Mouse (Mus musculus): ENCODE results near the gene Gm49661. TPM values are rescaled to one million over a fixed set of nuclear protein-coding genes. Genes with fewer than 3 reads are reported as not detected.

Gene Gm49661
- polyA plus RNA-seq, 1 experiment from 2014 or later = 0.45 TPM

DNA sequence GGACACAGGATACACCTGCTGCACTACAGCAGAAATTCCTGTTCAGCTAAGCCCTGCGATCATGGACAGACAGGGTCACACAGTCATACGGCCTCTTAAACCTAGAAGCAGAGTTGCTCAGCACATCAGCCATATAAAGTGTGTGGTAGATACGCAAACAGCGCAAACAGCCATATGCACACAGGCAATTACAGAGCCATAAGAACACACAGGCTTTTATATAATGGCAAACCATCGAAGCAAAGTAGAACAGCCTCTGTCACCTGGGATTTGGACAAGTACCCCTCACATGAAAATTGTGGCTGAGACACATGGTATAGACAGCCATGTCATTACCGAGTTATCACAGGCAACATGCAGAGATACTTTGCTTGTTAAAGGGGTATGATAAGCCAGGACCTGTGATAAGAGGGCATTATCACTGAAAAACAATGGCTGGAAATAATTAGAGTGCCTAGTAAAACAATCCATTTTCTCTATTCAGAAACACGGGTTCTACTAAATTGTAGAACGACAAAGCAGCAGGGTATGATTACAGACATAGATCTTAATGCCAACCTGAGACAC lies 17.2 kb upstream of the Gm49661 start:
- H3K4me2 ChIP-seq (ENCODE audit: low read depth, low read length) = peak overlapping the region; percentile 99
- peak overlapping the region; percentile 86 for H3K27ac ChIP-seq (ENCODE audit: low read length)
- H3K4me1 ChIP-seq (ENCODE audit: control insufficient read depth, low read depth, low read length) = peaks cover 69% of the 10 kb centered on the region
- peak overlapping the region; percentile 66; the same call in 1 of the 2 replicates for H3K9ac ChIP-seq (ENCODE audit: low read depth, low read length)
- no peaks in the 10 kb centered on the region for H3K36me3 ChIP-seq (ENCODE audit: control insufficient read depth, insufficient read depth)
- H3K4me3 ChIP-seq (ENCODE audit: low read depth, low read length) = peak overlapping the region; percentile 64
- WGBS (ENCODE audit: insufficient replicate concordance) = 17% methylated on average over 8 of the region's 8 CpGs
- no peaks in the 10 kb centered on the region for H3K27me3 ChIP-seq (ENCODE audit: control insufficient read depth, insufficient read depth, low read depth, low read length)
- ATAC-seq (ENCODE audit: low read depth) = no peak
- H3K9me3 ChIP-seq (replicated peaks; ENCODE audit: control insufficient read depth, low read length) = no peaks in the 10 kb centered on the region

GRCm38 (mm10) chr8:84985684-84986378 lies 16.6 kb upstream of the Gm49661 start:
- WGBS (ENCODE audit: insufficient replicate concordance) = under 1% methylated on average over 53 of the region's 53 CpGs
- Histone ChIP-seq H3K4me2 (ENCODE audit: low read depth, low read length) (peak overlapping the region; percentile 99), H3K9me3 (replicated peaks; ENCODE audit: control insufficient read depth, low read length) (no peaks in the 10 kb centered on the region), H3K27me3 (ENCODE audit: control insufficient read depth, insufficient read depth, low read depth, low read length) (no peaks in the 10 kb centered on the region), H3K4me1 (ENCODE audit: control insufficient read depth, low read depth, low read length) (peaks cover 71% of the 10 kb centered on the region), H3K4me3 (ENCODE audit: low read depth, low read length) (peak overlapping the region; percentile 64), H3K36me3 (ENCODE audit: control insufficient read depth, insufficient read depth) (no peaks in the 10 kb centered on the region), H3K9ac (ENCODE audit: low read depth, low read length) (peak overlapping the region; percentile 66), H3K27ac (ENCODE audit: low read length) (peak overlapping the region; percentile 86)
- peak; percentile 20 for ATAC-seq (ENCODE audit: low read depth)

DNA sequence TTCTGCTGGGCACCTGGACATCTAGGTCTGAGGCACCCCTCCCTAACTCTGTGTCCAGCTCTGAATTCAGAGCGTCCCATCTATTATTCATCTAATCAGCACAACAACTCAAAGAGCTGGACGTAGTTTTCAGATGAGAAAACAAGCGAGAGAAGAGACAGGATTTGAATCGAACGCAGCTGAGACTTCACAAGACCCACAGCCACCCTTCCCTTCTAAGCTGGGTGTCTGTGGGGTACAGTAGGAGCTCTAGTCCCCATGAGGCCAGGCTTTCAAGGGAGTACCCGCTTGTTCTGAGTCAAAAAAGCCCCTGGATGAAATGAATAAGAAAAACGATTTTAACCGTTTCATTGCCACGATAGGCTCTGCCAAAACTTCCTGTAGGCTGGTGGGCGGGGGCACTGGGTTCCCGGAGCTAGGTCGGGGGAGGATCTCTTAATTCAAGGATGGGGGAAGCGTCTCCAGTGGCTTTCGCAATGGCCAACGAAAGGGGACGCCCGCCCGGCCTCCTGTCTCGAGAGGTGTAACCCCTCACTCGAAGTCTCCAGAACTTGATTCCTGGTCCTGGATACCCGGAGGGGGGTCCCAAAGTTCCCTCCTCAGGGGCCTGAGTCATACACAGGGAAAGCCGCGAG lies 15.9 kb upstream of the Gm49661 start:
- no peak for ATAC-seq (ENCODE audit: low read depth)
- H3K9me3 ChIP-seq (replicated peaks; ENCODE audit: control insufficient read depth, low read length) = no peaks in the 10 kb centered on the region
- peak overlapping the region; percentile 66 for H3K9ac ChIP-seq (ENCODE audit: low read depth, low read length)
- under 1% methylated on average over 23 of the region's 23 CpGs for whole genome bisulfite sequencing (ENCODE audit: insufficient replicate concordance)
- H3K36me3 ChIP-seq (ENCODE audit: control insufficient read depth, insufficient read depth) = no peaks in the 10 kb centered on the region
- H3K4me2 ChIP-seq (ENCODE audit: low read depth, low read length) = peak overlapping the region; percentile 99
- H3K27me3 ChIP-seq (ENCODE audit: control insufficient read depth, insufficient read depth, low read depth, low read length) = no peaks in the 10 kb centered on the region
- H3K4me1 ChIP-seq (ENCODE audit: control insufficient read depth, low read depth, low read length) = peaks cover 73% of the 10 kb centered on the region
- peak overlapping the region; percentile 64 for H3K4me3 ChIP-seq (ENCODE audit: low read depth, low read length)
- peak overlapping the region; percentile 86 for H3K27ac ChIP-seq (ENCODE audit: low read length)

- H3K4me3 ChIP-seq (ENCODE audit: low read depth, low read length) = peak overlapping the region; percentile 64; the same call in 1 of the 2 replicates
- 21% methylated on average over 16 of the region's 16 CpGs for WGBS (ENCODE audit: insufficient replicate concordance)
- H3K4me2 ChIP-seq (ENCODE audit: low read depth, low read length) = peak overlapping the region; percentile 99
- H3K9ac ChIP-seq (ENCODE audit: low read depth, low read length) = peak overlapping the region; percentile 66; the same call in 1 of the 2 replicates
- no peaks in the 10 kb centered on the region for H3K9me3 ChIP-seq (replicated peaks; ENCODE audit: control insufficient read depth, low read length)
- peak overlapping the region; percentile 86 for H3K27ac ChIP-seq (ENCODE audit: low read length)
- H3K4me1 ChIP-seq (ENCODE audit: control insufficient read depth, low read depth, low read length) = peaks cover 80% of the 10 kb centered on the region
- no peaks in the 10 kb centered on the region for H3K27me3 ChIP-seq (ENCODE audit: control insufficient read depth, insufficient read depth, low read depth, low read length)
- peak; percentile 57 for ATAC-seq (ENCODE audit: low read depth)
- H3K36me3 ChIP-seq (ENCODE audit: control insufficient read depth, insufficient read depth) = no peaks in the 10 kb centered on the region
Measured at GRCm38 (mm10) chr8:84984294-84985048, 15.2 kb upstream of the Gm49661 start.

DNA sequence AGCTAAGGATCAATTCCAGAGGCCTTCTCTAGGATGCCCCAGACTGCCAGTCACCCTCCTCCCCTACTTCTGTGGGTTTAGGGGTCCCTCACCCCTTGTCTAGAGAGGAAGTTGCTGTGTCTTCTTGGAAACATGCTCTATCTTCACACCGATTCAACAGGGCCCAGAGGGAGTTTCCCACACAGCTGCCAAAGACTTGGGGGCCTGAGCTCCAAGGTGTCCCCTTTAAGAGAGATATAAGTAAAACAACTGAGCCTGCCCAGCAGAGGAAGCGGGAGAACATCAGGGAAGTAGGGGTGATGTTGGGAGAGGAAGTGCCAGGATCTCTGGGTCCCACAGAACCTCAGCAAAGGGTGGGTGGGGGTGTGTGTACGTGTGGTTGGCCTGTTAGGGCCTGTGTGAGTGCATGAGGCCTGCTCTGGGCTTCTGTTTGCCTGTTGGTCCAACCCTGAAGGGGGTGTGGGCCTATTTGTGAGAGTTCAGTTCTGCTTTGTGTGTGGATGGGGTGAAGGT lies 13.3 kb upstream of the Gm49661 start:
- H3K9me3 ChIP-seq (replicated peaks; ENCODE audit: control insufficient read depth, low read length) = no peaks in the 10 kb centered on the region
- H3K4me2 ChIP-seq (ENCODE audit: low read depth, low read length) = no peak overlapping the region
- peaks cover 9% of the 10 kb centered on the region for H3K27me3 ChIP-seq (ENCODE audit: control insufficient read depth, insufficient read depth, low read depth, low read length)
- peak overlapping the region; percentile 2; the same call in 1 of the 2 replicates for H3K9ac ChIP-seq (ENCODE audit: low read depth, low read length)
- peaks cover 92% of the 10 kb centered on the region for H3K4me1 ChIP-seq (ENCODE audit: control insufficient read depth, low read depth, low read length)
- no peak for ATAC-seq (ENCODE audit: low read depth)
- no peaks in the 10 kb centered on the region for H3K36me3 ChIP-seq (ENCODE audit: control insufficient read depth, insufficient read depth)
- H3K27ac ChIP-seq (ENCODE audit: low read length) = peak overlapping the region; percentile 23
- WGBS (ENCODE audit: insufficient replicate concordance) = 30% methylated on average over 3 of the region's 3 CpGs
- no peak overlapping the region for H3K4me3 ChIP-seq (ENCODE audit: low read depth, low read length)

DNA sequence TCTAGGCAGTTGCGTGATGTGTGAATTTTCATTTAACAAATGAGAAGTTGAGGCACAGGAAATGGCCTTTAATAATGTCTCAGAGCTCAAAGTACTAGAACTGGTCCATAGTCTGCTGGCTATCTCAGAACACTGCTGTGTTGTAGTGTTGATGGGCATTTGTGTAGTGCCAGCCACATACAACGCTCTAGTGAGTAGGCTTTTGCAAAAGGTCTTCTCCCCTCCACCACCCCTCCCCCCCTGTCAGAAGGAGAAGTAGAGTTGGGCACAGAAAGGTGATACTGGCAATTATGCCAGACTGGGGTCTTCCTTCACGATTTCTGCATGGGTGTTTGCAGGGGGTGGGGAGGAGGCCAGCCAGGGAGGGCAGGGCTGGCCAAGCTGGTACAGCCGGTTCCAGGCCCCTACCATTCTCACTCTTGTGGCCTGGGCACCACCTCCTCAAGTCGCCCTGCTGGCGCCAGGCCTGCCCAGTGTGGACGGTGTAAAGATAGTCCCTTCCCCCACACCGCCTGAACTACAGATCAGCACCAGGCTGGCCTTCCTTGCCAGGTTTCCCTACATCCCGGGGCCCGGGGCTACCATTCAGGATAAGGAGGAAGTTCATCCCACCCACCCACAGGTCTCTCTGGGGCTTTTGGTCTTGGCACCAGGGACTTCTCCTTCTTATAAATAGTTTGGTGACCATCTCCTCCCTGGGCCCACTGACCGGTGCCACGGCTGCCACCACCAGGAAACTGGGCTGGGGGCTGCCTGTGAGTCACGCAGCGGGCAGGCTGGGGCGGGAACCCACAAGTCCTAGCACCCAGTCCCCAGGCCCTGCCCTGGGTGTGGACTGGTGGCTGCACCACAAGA lies 12.6 kb upstream of the Gm49661 start:
- H3K27ac ChIP-seq (ENCODE audit: low read length) = peak overlapping the region; percentile 23
- no peak overlapping the region for H3K4me2 ChIP-seq (ENCODE audit: low read depth, low read length)
- H3K27me3 ChIP-seq (ENCODE audit: control insufficient read depth, insufficient read depth, low read depth, low read length) = peaks cover 9% of the 10 kb centered on the region
- H3K9me3 ChIP-seq (replicated peaks; ENCODE audit: control insufficient read depth, low read length) = no peaks in the 10 kb centered on the region
- peak overlapping the region; percentile 2; the same call in 1 of the 2 replicates for H3K9ac ChIP-seq (ENCODE audit: low read depth, low read length)
- H3K4me1 ChIP-seq (ENCODE audit: control insufficient read depth, low read depth, low read length) = peaks cover 95% of the 10 kb centered on the region
- no peak for ATAC-seq (ENCODE audit: low read depth)
- no peaks in the 10 kb centered on the region for H3K36me3 ChIP-seq (ENCODE audit: control insufficient read depth, insufficient read depth)
- 55% methylated on average over 15 of the region's 15 CpGs for WGBS (ENCODE audit: insufficient replicate concordance)
- H3K4me3 ChIP-seq (ENCODE audit: low read depth, low read length) = no peak overlapping the region

GRCm38 (mm10) chr8:84980622-84981358 lies 11.6 kb upstream of the Gm49661 start:
- 51% methylated on average over 11 of the region's 11 CpGs for WGBS (ENCODE audit: insufficient replicate concordance)
- peak overlapping the region; percentile 84 for H3K27ac ChIP-seq (ENCODE audit: low read length)
- H3K4me2 ChIP-seq (ENCODE audit: low read depth, low read length) = peak overlapping the region; percentile 98
- no peak for ATAC-seq (ENCODE audit: low read depth)
- H3K27me3 ChIP-seq (ENCODE audit: control insufficient read depth, insufficient read depth, low read depth, low read length) = peaks cover 9% of the 10 kb centered on the region
- peaks cover 94% of the 10 kb centered on the region for H3K4me1 ChIP-seq (ENCODE audit: control insufficient read depth, low read depth, low read length)
- no peaks in the 10 kb centered on the region for H3K9me3 ChIP-seq (replicated peaks; ENCODE audit: control insufficient read depth, low read length)
- H3K9ac ChIP-seq (ENCODE audit: low read depth, low read length) = peak overlapping the region; percentile 59
- H3K4me3 ChIP-seq (ENCODE audit: low read depth, low read length) = peak overlapping the region; percentile 75
- no peaks in the 10 kb centered on the region for H3K36me3 ChIP-seq (ENCODE audit: control insufficient read depth, insufficient read depth)
